Mouse (Mus musculus) heart, embryonic 13.5 days (tissue): Measurements from ENCODE around the gene Bach2. TPM values are rescaled to one million over a fixed set of nuclear protein-coding genes. Genes with fewer than 3 reads are reported as not detected.

Experiments used
- ATAC-seq: fragments of 200-750 bp; cut with Nextera tagmentation; 2 replicates; pipeline ENCODE4 v1.8.0; 2017; ENCODE audit warnings: moderate TSS enrichment; ENCODE audit not compliant: insufficient number of reproducible peaks, low FRiP score, low TSS enrichment; ENCODE audit errors: extremely low read depth
- H3K27ac ChIP-seq: fragments of 300-500 bp; sonication (generic); replicated peaks from 2 replicates; pipeline ENCODE4 v1.5.1; 2015; ENCODE audit warnings: moderate library complexity, mild to moderate bottlenecking, inconsistent platforms
- H3K27me3 ChIP-seq: fragments of 300-500 bp; sonication (generic); replicated peaks from 2 replicates; pipeline ENCODE4 v1.6.1; 2015; ENCODE audit warnings: mild to moderate bottlenecking, inconsistent platforms
- H3K36me3 ChIP-seq: fragments of 300-500 bp; sonication (generic); 2 replicates; pipeline ENCODE4 v1.6.1; 2015; ENCODE audit warnings: mild to moderate bottlenecking, inconsistent platforms
- H3K4me1 ChIP-seq: fragments of 300-500 bp; sonication (generic); 2 replicates; pipeline ENCODE4 v1.6.1; 2015; ENCODE audit warnings: inconsistent platforms
- H3K4me2 ChIP-seq: fragments of 300-500 bp; sonication (generic); 2 replicates; pipeline ENCODE4 v1.6.1; 2015; ENCODE audit warnings: inconsistent platforms, mild to moderate bottlenecking, moderate library complexity
- H3K4me3 ChIP-seq: fragments of 300-500 bp; sonication (generic); 2 replicates; pipeline ENCODE4 v1.5.1; 2015; ENCODE audit warnings: moderate library complexity, mild to moderate bottlenecking, inconsistent platforms
- H3K9ac ChIP-seq: fragments of 300-500 bp; sonication (generic); 2 replicates; pipeline ENCODE4 v1.6.1; 2015; ENCODE audit warnings: inconsistent platforms, mild to moderate bottlenecking, moderate library complexity
- H3K9me3 ChIP-seq: fragments of 300-500 bp; sonication (generic); 2 replicates; pipeline ENCODE4 v1.6.1; 2016; ENCODE audit warnings: inconsistent platforms
- WGBS: fragments of 180-500 bp; shearing (Covaris S2); methylation state at CpG from one replicate; pipeline ENCODE4 v1.1.7; 2015; ENCODE audit warnings: mixed read lengths; 5-methylcytosine and 5-hydroxymethylcytosine counted together
- polyA plus RNA-seq: library from polyadenylated mRNA; unstranded; fragments of >200 nt; fragmentation: Nextera tagmentation; extraction: Ambion mirVana; gene quantifications from 2 replicates; pipeline ENCODE4 v1.2.1, GENCODE M21; 2015

Gene Bach2
- polyA plus RNA-seq, 1 experiment from 2014 or later: 7.0 TPM

DNA sequence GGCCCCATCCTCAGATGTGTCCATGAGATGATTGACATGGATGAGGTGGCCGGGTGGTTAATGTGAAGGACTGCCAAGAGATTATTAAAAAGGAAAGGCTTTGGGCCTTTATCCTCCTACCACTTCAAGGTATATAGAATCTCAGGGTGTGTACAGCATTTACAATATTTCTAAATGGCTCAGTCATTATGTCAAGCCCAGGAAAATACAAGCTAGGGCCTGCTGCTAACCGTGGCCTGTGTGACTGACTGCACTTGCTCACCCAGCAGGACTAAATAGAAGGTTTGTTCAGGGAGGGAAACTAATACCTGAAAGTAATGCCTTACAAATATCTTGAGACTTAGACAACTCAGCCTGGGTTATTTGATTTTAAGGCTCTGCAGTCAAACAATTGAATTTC lies 283.4 kb downstream of the Bach2 start:
- H3K4me1 ChIP-seq: peaks cover 85% of the 10 kb centered on the region
- peak overlapping the region; percentile 44 for H3K27ac ChIP-seq
- H3K9me3 ChIP-seq: no peaks in the 10 kb centered on the region
- no peak overlapping the region for H3K4me2 ChIP-seq
- H3K9ac ChIP-seq: no peak overlapping the region
- H3K36me3 ChIP-seq: no peaks in the 10 kb centered on the region
- 22% methylated on average over 2 of the region's 2 CpGs for WGBS
- no peak overlapping the region for H3K4me3 ChIP-seq
- ATAC-seq: no peak
- H3K27me3 ChIP-seq: no peaks in the 10 kb centered on the region

DNA sequence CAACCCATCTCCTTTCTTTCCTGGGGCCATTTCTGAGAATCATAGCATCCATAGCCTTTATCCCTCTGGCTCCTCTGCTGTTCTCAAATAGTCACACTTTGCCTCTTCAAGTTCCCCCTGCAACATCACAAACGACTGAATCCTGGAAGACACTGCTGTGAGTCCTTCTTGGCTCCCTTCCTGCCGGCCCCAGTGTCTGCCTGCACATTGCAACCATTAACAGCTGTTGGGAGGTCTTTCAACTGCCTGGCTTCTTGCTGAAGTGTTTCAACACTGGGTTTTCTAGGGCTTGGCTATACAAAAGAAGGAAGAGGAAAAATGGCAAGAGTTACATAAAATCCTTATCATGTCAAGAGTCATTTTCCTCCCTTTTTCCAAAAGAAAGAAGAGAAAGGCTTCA lies 285.7 kb downstream of the Bach2 start:
- no peaks in the 10 kb centered on the region for H3K9me3 ChIP-seq
- no peaks in the 10 kb centered on the region for H3K36me3 ChIP-seq
- ATAC-seq: no peak
- no peak overlapping the region for H3K9ac ChIP-seq
- H3K27ac ChIP-seq: no peak overlapping the region
- peaks cover 66% of the 10 kb centered on the region for H3K4me1 ChIP-seq
- 35% methylated on average over 2 of the region's 2 CpGs for WGBS
- no peak overlapping the region for H3K4me3 ChIP-seq
- H3K4me2 ChIP-seq: no peak overlapping the region
- H3K27me3 ChIP-seq: no peaks in the 10 kb centered on the region

DNA sequence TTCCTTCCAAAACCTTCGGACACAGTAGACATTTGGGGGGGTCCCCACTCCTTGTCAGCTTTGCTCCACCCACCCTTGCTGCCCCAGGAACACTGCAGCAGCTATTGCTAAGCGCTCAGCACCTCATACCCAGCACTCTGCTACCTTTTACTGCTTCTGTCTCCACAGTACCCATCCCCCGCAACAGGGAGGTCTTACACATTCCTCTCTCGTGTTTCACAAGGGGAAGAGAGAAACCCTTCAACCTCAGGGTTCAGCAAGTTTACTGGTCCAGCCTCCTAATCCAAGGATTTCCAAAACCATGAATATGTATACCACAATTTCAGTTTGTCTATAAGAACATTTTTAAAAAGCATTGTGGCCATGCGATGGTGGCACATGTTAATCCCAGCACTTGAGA lies 286.4 kb downstream of the Bach2 start:
- H3K4me2 ChIP-seq: no peak overlapping the region
- ATAC-seq: no peak
- H3K4me1 ChIP-seq: peaks cover 65% of the 10 kb centered on the region
- H3K9ac ChIP-seq: no peak overlapping the region
- no peaks in the 10 kb centered on the region for H3K27me3 ChIP-seq
- no peak overlapping the region for H3K4me3 ChIP-seq
- no peaks in the 10 kb centered on the region for H3K36me3 ChIP-seq
- no peaks in the 10 kb centered on the region for H3K9me3 ChIP-seq
- 64% methylated on average over 5 of the region's 5 CpGs for WGBS
- no peak overlapping the region for H3K27ac ChIP-seq

DNA sequence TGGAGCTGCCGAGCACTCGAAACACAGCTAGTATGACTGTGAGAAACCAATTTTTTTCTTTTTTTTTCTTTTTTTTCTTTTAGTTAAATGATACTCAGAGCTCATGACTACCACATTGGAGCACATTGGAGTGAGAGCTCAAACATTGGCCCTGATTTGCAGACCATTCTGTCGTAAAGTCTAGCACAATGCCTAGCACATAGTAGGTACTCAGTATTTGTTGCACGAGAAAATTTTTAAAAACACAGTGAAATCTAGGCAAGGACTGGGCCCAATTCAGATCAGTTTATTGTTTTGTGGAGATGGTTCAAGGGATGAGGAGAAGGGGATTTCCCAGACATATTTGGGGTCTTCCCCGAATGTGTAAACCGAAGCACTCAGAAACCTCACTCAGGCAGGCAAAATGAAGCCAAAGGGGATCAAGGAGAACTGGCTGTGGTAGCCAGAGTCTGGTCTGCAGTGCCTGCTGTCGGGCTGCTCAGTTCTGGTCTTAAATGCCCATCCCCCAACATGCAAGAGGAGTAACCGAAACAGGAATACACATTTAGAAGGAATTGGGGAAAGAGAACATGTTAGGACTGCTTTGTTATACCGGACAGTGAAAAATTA lies 287.7 kb downstream of the Bach2 start:
- Histone ChIP-seq H3K9ac (no peak overlapping the region), H3K4me2 (no peak overlapping the region), H3K27ac (no peak overlapping the region), H3K4me1 (peaks cover 64% of the 10 kb centered on the region), H3K4me3 (no peak overlapping the region), H3K36me3 (no peaks in the 10 kb centered on the region), H3K27me3 (no peaks in the 10 kb centered on the region), H3K9me3 (no peaks in the 10 kb centered on the region)
- no peak for ATAC-seq
- WGBS: 74% methylated on average over 9 of the region's 9 CpGs

DNA sequence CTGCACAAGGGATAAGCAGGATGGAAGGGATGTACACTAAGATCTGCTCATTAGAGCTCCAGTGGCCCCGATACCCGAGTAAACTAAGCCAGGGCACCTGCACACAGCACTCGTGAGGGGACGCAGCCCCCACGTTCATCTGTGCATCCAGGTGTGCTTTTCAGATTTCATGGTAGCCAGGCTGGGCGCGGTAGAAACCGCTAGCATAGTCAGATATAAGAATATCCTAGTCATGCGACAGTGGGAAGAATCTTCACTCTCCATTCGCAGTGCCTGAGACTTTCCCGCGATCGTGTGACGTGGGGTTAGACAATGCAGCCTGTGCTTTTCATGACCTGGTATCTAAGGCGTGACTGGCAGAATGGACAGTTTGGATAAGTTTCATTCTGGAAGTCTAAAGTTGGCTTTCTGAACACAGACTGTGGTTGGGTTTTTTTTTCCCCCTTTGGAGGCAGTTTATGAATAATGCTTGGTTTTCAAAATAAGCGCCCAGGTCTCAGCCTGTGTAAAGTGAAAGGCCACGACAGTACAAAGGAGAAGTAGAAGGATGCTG lies 290.9 kb downstream of the Bach2 start:
- WGBS: 87% methylated on average over 17 of the region's 17 CpGs
- H3K9me3 ChIP-seq: no peaks in the 10 kb centered on the region

DNA sequence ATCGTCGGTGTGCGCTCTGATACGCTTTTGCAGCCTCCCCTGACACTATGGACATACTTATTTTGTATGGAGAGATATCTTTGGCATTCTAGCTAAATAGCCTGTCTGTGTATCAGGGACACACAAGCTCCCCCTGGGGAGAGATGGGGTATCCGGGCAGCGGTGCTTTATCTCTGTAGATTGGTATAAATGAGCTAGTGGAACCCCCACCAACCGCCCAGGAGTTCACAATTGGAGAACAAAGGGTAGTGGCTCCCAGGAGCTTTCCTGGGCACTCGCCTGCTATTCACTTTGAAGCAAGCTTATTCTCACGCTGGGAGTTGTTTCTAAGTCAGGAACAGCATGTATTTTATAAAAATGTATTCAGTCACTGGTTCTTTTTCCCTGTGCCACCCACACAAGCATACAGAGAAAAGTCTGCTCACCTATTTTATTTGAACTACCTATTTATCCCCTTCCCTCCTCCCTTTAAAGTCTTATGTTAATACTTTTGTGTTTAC lies 291.9 kb downstream of the Bach2 start:
- Histone ChIP-seq H3K4me2 (peak overlapping the region; percentile 65), H3K9me3 (no peaks in the 10 kb centered on the region), H3K4me1 (peaks cover 49% of the 10 kb centered on the region), H3K4me3 (peak overlapping the region; percentile 34), H3K36me3 (no peaks in the 10 kb centered on the region), H3K27me3 (no peaks in the 10 kb centered on the region), H3K27ac (peak overlapping the region; percentile 53), H3K9ac (peak overlapping the region; percentile 67)
- no peak for ATAC-seq
- WGBS: 64% methylated on average over 9 of the region's 9 CpGs

More for the DNA sequence above, 290.9 kb downstream of the Bach2 start:
- H3K27me3 ChIP-seq: no peaks in the 10 kb centered on the region
- peaks cover 57% of the 10 kb centered on the region for H3K4me1 ChIP-seq
- no peak overlapping the region for H3K9ac ChIP-seq
- no peak overlapping the region for H3K4me2 ChIP-seq
- ATAC-seq: no peak
- no peaks in the 10 kb centered on the region for H3K36me3 ChIP-seq
- no peak overlapping the region for H3K27ac ChIP-seq
- no peak overlapping the region for H3K4me3 ChIP-seq

DNA sequence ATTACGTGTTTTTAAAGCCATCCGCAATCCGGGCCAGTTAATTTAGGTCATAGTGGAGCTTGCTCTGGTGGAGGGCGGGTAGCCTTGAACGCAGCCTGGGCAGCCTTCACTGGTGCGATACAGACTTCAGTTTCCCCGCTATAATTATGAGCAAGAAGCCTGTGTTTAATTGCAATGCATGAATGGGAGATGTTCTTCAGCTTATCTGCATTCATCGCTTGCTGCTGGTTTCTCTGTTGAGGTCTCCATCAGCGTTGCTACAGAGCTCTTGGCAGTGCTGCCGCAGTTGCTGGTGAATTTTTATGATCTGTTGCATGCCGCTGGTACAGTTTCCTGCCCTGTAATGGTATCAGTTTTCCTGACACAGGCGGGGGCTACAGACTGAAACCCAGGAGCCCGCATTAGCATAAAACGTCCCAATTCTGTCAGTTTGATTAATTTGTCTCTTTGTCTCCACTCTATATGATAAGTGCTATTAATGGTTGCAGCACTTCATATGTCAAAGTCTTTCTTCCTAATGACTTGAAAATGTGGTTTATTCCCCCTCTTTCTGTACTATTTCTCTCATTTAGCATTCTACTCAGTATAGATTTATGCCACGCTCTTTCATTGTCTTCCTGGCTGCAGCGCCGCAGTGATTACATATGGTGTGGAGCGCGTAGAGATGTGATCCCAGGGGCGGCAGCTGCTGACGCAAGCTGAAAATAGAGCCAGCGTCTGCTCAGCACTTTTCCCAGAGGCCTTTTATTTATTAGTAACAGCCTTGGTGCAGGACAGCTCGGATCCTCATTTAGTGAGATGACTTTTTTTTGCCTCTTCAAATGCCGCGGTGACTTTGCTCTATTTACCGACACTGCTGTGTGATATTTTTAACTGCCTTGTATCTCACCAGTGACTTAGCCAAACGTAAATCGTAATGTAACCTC lies 292.6 kb downstream of the Bach2 start:
- Histone ChIP-seq H3K9ac (peak overlapping the region; percentile 67), H3K9me3 (no peaks in the 10 kb centered on the region), H3K4me3 (peak overlapping the region; percentile 34), H3K27me3 (no peaks in the 10 kb centered on the region), H3K4me2 (peak overlapping the region; percentile 65), H3K27ac (peak overlapping the region; percentile 53), H3K36me3 (no peaks in the 10 kb centered on the region), H3K4me1 (peaks cover 55% of the 10 kb centered on the region)
- 35% methylated on average over 28 of the region's 28 CpGs for WGBS
- 0 out of 2 replicates have a peak, but pooled peaks have one; percentile 8 for ATAC-seq

DNA sequence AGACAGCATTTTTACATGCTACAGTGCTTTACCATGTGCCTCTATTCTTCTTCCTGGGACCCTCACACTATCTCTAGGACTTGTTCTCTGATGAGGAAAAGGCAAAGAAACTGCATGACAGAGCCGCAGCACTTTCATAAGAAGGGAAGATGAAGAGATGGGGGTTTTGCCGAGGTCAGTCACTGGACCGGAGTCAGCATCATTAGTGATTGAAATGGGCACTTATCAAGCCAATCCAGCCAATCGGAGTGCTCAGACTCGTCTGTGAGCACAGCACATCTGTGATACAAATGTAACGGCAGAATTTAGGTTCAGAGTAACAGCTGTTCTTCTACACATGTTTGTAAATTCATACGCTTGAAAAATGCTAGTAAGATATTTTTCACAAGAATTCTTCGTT lies 293.5 kb downstream of the Bach2 start:
- Histone ChIP-seq H3K9me3 (no peaks in the 10 kb centered on the region), H3K4me3 (no peak overlapping the region), H3K27ac (peak overlapping the region; percentile 53; the same call in 1 of the 2 replicates), H3K27me3 (no peaks in the 10 kb centered on the region), H3K4me1 (peaks cover 57% of the 10 kb centered on the region), H3K9ac (peak overlapping the region; percentile 67; the same call in 1 of the 2 replicates), H3K4me2 (peak overlapping the region; percentile 65; the same call in 1 of the 2 replicates), H3K36me3 (no peaks in the 10 kb centered on the region)
- 66% methylated on average over 8 of the region's 8 CpGs for WGBS
- no peak for ATAC-seq

DNA sequence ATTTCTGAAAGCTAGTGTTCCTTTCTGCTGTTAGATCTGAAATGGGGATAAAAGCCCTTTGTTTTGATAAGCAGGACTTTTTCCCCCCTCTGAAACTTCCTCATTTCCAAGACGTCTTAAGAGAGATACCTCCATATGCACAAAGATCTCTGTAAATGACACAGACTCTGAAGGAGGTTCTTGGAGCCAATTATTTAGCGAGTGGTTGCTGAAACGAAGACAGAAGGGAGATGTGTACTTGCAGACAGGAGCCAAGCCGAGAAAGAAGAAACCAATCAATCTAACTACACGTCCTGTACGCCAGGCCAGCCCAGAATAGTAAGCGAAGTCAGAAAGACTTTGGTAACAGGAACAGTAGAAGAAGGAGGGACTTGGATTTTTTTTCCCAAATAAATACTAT lies 295.1 kb downstream of the Bach2 start:
- 66% methylated on average over 7 of the region's 7 CpGs for WGBS

DNA sequence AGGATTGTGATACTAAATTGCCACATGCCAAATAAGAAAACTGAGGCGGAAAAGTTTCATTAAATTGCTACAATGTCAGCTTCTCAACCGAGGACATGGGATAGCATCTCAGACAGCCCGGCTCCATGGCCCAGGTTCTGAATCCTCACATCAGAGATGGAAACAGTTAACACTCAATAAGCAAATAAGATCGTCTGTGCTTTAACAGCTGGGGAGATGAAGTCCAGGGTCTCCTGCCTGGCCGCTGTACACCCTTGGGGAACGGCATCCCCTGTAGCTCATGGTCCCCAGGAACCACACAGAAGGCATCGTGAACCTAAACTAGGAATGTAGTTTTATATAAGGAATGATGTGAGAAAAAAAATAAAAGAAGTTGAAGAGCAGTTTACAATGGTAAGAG lies 297.0 kb downstream of the Bach2 start:
- Histone ChIP-seq H3K9me3 (no peaks in the 10 kb centered on the region), H3K36me3 (no peaks in the 10 kb centered on the region), H3K4me3 (no peak overlapping the region), H3K27me3 (no peaks in the 10 kb centered on the region), H3K4me1 (peaks cover 59% of the 10 kb centered on the region), H3K9ac (no peak overlapping the region), H3K4me2 (no peak overlapping the region), H3K27ac (no peak overlapping the region)
- ATAC-seq: no peak
- 75% methylated on average over 7 of the region's 7 CpGs for WGBS

More for the DNA sequence above, 295.1 kb downstream of the Bach2 start:
- no peak overlapping the region for H3K4me3 ChIP-seq
- no peak overlapping the region for H3K27ac ChIP-seq
- H3K36me3 ChIP-seq: no peaks in the 10 kb centered on the region
- ATAC-seq: no peak
- no peak overlapping the region for H3K9ac ChIP-seq
- H3K27me3 ChIP-seq: no peaks in the 10 kb centered on the region
- H3K4me2 ChIP-seq: no peak overlapping the region
- H3K9me3 ChIP-seq: no peaks in the 10 kb centered on the region
- H3K4me1 ChIP-seq: peaks cover 70% of the 10 kb centered on the region

DNA sequence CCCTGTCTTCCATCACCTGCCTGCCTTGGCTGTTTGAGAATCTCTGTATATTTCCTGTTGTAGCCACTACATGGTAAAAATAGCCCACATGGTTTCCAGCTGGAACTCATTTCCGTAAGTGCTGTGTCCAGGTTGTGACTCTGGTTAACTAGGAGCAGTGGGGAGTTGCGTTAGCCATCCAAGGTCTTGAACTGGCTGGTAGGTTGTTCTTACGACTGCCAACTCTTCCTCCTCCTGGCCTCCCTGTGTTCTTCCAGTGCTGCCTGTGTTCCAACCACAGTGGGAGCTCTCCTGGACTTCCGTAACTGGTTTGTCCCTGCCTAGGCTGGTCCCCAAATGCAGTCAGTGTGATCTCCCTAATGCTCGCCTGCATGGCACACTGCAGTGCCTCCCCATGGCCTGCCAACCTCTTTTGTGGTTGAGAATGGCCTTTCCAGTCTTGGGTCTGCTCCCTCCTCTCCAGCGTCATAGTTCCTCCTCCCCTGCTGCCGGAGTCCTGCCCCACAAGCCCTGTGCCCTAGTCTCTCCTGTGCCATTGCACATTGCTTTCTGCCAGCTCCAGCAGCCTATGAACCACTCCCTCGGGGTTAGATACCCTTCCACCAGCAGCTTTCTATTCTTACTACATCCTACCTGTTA lies 298.4 kb downstream of the Bach2 start:
- no peaks in the 10 kb centered on the region for H3K36me3 ChIP-seq
- no peaks in the 10 kb centered on the region for H3K27me3 ChIP-seq
- H3K4me3 ChIP-seq: no peak overlapping the region
- 0 out of 2 replicates have a peak overlapping the region, but pooled peaks have one; percentile 3 for H3K4me2 ChIP-seq
- H3K4me1 ChIP-seq: peaks cover 45% of the 10 kb centered on the region
- H3K27ac ChIP-seq: peak overlapping the region; percentile 43
- WGBS: 51% methylated on average over 8 of the region's 8 CpGs
- peak overlapping the region; percentile 45 for H3K9ac ChIP-seq
- no peaks in the 10 kb centered on the region for H3K9me3 ChIP-seq
- ATAC-seq: no peak
